Mouse (Mus musculus) stomach, embryonic 15.5 days (tissue): ENCODE measurements at regions not wholly inside any gene's neighbourhood (a gene's known extent, or its start where the extent isn't known, plus 50 kb on each side); places are given as distances from the start of the nearest gene placed in this dataset.
"Not testable (repeated sequence)": the region's sequence is repeated elsewhere in the genome, so short reads cannot be mapped to it uniquely, and the experiment has no call there.

Source experiments
- ATAC-seq: fragments of 200-750 bp; cut with Nextera tagmentation; 2 replicates; pipeline ENCODE4 v1.8.0; 2017; ENCODE audit warnings: low read depth, moderate number of reproducible peaks, moderate TSS enrichment; ENCODE audit not compliant: insufficient read depth, low FRiP score
- H3K27ac ChIP-seq: fragments of 300-500 bp; sonication (generic); 2 replicates; pipeline ENCODE4 v1.5.1; 2015; ENCODE audit warnings: mild to moderate bottlenecking, inconsistent platforms
- H3K27me3 ChIP-seq: fragments of 300-500 bp; sonication (generic); replicated peaks from 2 replicates; pipeline ENCODE4 v1.6.1; 2015; ENCODE audit warnings: inconsistent platforms
- H3K36me3 ChIP-seq: fragments of 300-500 bp; sonication (generic); 2 replicates; pipeline ENCODE4 v1.6.1; 2015; ENCODE audit warnings: inconsistent platforms
- H3K4me1 ChIP-seq: fragments of 300-500 bp; sonication (generic); 2 replicates; pipeline ENCODE4 v1.6.1; 2015; ENCODE audit warnings: inconsistent platforms
- H3K4me2 ChIP-seq: fragments of 300-500 bp; sonication (generic); 2 replicates; pipeline ENCODE4 v1.6.1; 2015; ENCODE audit warnings: mild to moderate bottlenecking, inconsistent platforms
- H3K4me3 ChIP-seq: fragments of 300-500 bp; sonication (generic); replicated peaks from 2 replicates; pipeline ENCODE4 v1.5.1; 2015; ENCODE audit warnings: inconsistent platforms
- H3K9ac ChIP-seq: fragments of 300-500 bp; sonication (generic); 2 replicates; pipeline ENCODE4 v1.6.1; 2015; ENCODE audit warnings: inconsistent platforms
- H3K9me3 ChIP-seq: fragments of 300-500 bp; sonication (generic); 2 replicates; pipeline ENCODE4 v1.6.1; 2016; ENCODE audit warnings: inconsistent platforms
- WGBS: fragments of 180-500 bp; shearing (Covaris S2); methylation state at CpG from one replicate; pipeline ENCODE4 v1.1.7; 2015; 5-methylcytosine and 5-hydroxymethylcytosine counted together

GRCm38 (mm10) chr5:96898120-96898672 lies 99.3 kb upstream of the Bmp2k start:
- 48% methylated on average over 8 of the region's 8 CpGs for WGBS
- Histone ChIP-seq H3K4me3 (no peak overlapping the region), H3K9ac (no peak overlapping the region), H3K27ac (no peak overlapping the region), H3K4me1 (no peaks in the 10 kb centered on the region), H3K4me2 (no peak overlapping the region), H3K9me3 (no peaks in the 10 kb centered on the region), H3K36me3 (no peaks in the 10 kb centered on the region), H3K27me3 (no peaks in the 10 kb centered on the region)
- ATAC-seq = peak; percentile 73; the same call in 1 of the 2 replicates

DNA sequence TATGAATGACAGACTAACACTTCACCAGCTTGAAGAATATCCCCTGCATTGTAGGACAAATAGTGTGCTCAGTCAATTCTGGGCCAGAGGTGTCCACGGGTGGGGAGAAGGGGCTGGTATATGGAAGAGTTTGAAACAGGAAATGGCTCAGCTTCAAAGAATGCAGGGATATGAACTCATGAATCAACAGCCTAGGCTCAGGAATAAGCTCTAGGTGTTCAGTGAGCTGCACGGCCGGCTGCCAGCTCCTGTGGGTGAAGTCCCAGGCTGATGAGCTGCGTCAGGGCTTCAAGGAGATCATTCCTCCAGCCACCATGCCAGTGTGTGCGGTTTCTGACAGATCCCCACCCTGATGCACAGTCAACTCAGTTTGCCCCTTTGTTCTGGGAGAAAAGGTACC lies 98.8 kb upstream of the Bmp2k start:
- Histone ChIP-seq H3K4me3 (no peak overlapping the region), H3K4me2 (no peak overlapping the region), H3K27ac (no peak overlapping the region), H3K9me3 (no peaks in the 10 kb centered on the region), H3K36me3 (no peaks in the 10 kb centered on the region), H3K9ac (no peak overlapping the region), H3K27me3 (no peaks in the 10 kb centered on the region), H3K4me1 (no peaks in the 10 kb centered on the region)
- WGBS = 67% methylated on average over 5 of the region's 5 CpGs
- ATAC-seq = no peak

DNA sequence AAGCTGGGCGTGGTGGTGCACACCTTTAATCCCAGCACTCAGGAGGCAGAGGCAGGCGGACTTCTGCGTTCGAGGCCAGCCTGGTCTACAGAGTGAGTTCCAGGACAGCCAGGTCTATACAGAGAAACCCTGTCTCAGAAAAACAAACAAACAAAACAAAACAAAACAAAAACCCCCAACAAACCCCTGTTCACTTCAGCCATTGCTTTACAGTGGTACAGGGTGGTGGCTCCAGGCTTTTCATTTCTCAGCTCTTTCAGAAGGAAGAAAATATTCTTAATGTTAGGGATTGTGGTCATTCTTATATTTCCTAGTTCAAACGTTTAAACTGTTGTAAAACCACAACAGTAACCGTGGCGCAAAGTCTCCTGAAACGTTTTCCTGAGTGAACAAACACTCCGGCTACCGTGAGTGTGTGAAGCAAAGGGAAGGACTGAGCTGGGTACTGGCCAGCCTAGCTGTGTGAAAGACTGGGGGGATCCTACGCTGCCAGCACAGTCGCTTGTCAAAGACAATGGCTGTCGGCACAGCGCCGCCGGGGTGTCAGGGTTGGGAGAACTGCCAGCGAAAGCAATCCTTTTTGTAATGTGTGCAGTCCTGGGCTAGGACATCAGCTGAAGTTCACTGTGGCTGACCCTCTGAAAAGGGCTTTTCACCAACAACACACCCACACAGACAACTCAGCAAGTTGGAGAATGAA lies 91.8 kb upstream of the Bmp2k start:
- Histone ChIP-seq H3K27me3 (no peaks in the 10 kb centered on the region), H3K4me1 (no peaks in the 10 kb centered on the region), H3K9ac (no peak overlapping the region), H3K4me2 (peak overlapping the region; percentile 34), H3K36me3 (no peaks in the 10 kb centered on the region), H3K27ac (no peak overlapping the region), H3K4me3 (no peak overlapping the region), H3K9me3 (no peaks in the 10 kb centered on the region)
- no peak for ATAC-seq
- 41% methylated on average over 17 of the region's 17 CpGs for WGBS

GRCm38 (mm10) chr5:96908371-96908770 lies 89.1 kb upstream of the Bmp2k start:
- ATAC-seq, H3K4me1 ChIP-seq, H3K9ac ChIP-seq, H3K36me3 ChIP-seq, H3K27ac ChIP-seq, H3K27me3 ChIP-seq, H3K9me3 ChIP-seq, H3K4me3 ChIP-seq, H3K4me2 ChIP-seq: not testable (repeated sequence)
- 87% methylated on average over 2 of the region's 2 CpGs for WGBS

DNA sequence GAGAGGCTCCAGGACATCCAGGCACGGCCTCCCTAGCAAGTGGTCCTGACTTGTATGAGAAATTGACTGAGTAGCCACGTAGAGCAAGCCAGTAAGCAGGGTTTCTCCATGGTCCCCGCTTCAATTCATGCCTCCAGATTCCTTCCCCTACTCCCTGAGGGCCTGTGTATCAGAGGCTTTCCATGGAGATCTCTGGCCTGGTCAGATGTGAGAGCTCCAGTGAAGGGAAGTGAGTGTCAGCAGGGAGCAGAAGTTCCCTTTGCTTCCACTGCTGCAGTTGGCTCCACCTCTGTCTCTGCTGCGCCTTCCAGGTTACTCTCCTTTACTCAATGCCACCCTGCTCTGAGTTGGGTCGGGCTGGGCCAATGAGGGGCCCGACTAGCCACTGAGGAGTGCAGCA lies 88.3 kb upstream of the Bmp2k start:
- no peaks in the 10 kb centered on the region for H3K4me1 ChIP-seq
- no peak overlapping the region for H3K4me2 ChIP-seq
- no peaks in the 10 kb centered on the region for H3K36me3 ChIP-seq
- no peaks in the 10 kb centered on the region for H3K9me3 ChIP-seq
- no peak overlapping the region for H3K27ac ChIP-seq
- H3K4me3 ChIP-seq = no peak overlapping the region
- no peak overlapping the region for H3K9ac ChIP-seq
- ATAC-seq = no peak
- WGBS = 74% methylated on average over 6 of the region's 6 CpGs
- no peaks in the 10 kb centered on the region for H3K27me3 ChIP-seq

DNA sequence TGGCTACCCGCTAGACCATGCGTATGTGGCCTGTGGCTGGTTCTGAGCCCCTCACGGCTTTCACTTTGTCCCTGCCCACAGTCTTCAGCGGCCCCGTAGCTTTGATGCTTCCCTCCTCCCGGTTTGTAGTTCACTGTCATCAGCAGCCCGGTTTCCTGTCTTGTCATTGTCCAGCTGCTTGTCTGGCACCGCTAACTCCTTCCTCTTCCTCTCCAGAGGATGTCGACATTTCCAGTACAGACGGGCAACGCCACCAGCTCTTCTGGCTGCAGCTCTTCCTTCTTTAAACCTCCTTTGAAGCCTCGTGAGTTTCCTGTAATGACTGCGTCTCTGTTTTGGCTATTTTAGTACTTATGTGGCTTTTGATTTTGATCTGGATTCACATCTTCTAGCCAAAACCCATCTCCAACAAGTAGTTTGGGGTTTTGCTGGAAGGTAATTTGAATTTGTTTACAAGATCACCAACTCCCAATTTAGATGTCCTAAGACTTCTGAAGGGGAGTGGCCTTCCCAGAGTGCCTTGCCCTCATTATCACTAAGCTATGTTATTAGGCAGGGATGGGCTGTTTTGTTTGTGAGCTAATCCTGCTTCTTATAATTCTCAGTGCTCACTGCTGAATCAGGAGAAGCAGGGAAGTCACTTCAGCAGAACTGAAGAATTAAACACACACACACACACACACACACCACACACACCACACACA lies 85.8 kb upstream of the Bmp2k start:
- Histone ChIP-seq H3K4me2 (peak overlapping the region; percentile 41), H3K4me3 (no peak overlapping the region), H3K27ac (peak overlapping the region; percentile 33), H3K9ac (no peak overlapping the region), H3K9me3 (no peaks in the 10 kb centered on the region), H3K36me3 (no peaks in the 10 kb centered on the region), H3K4me1 (no peaks in the 10 kb centered on the region), H3K27me3 (no peaks in the 10 kb centered on the region)
- 37% methylated on average over 13 of the region's 13 CpGs for WGBS
- ATAC-seq = peak; percentile 80; the same call in 1 of the 2 replicates

DNA sequence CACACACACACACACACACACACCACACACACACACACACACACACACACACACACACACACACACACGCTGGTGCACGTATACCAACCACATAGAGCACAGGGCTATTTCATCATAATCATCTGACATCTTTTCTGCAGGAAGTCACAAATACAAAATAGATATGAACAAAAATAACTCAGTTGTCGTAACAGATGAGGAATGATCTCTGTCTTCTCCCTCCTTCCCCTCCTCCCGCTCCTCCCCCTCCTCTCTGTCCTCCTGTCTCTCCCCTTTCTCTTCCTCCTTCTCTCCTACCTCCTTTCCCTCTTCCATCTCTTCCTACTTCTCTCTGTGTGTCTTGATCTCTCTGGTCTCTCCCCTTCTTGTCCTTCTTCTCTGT lies 85.2 kb upstream of the Bmp2k start:
- H3K9me3 ChIP-seq = no peaks in the 10 kb centered on the region
- no peaks in the 10 kb centered on the region for H3K27me3 ChIP-seq
- H3K36me3 ChIP-seq = no peaks in the 10 kb centered on the region
- no peak overlapping the region for H3K4me3 ChIP-seq
- peak overlapping the region; percentile 33 for H3K27ac ChIP-seq
- WGBS = 65% methylated on average over 4 of the region's 4 CpGs
- ATAC-seq = no peak
- H3K4me1 ChIP-seq = no peaks in the 10 kb centered on the region
- no peak overlapping the region for H3K9ac ChIP-seq
- H3K4me2 ChIP-seq = no peak overlapping the region

- H3K4me2 ChIP-seq = no peak overlapping the region
- peak overlapping the region; percentile 33 for H3K27ac ChIP-seq
- H3K36me3 ChIP-seq = no peaks in the 10 kb centered on the region
- no peaks in the 10 kb centered on the region for H3K4me1 ChIP-seq
- no peaks in the 10 kb centered on the region for H3K9me3 ChIP-seq
- 56% methylated on average over 4 of the region's 4 CpGs for WGBS
- H3K9ac ChIP-seq = no peak overlapping the region
- no peaks in the 10 kb centered on the region for H3K27me3 ChIP-seq
- no peak overlapping the region for H3K4me3 ChIP-seq
- ATAC-seq = no peak
Observed at GRCm38 (mm10) chr5:96912781-96913180, 84.7 kb upstream of the Bmp2k start.

DNA sequence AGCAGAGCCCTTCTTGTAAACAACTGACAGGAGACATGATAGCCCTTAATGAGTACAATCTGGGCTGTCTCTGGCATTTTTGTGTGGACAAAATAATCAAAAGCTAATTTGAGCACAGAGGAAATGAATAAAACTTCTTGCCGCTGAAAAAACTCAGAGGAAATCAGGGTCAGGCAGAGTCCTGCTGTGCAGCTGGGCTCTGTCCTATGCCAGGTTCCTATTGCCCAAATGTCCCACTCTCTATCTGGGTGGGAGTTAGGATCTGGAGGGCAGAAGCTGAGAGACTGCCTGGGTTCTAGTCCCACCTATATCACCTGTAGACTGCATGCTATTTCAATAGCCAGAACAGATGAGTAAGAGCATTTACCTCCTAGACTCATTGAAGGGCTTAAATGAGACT lies 83.8 kb upstream of the Bmp2k start:
- Histone ChIP-seq H3K4me1 (no peaks in the 10 kb centered on the region), H3K27me3 (no peaks in the 10 kb centered on the region), H3K36me3 (no peaks in the 10 kb centered on the region), H3K9ac (no peak overlapping the region), H3K4me3 (no peak overlapping the region), H3K27ac (0 out of 2 replicates have a peak overlapping the region, but pooled peaks have one; percentile 33), H3K4me2 (no peak overlapping the region), H3K9me3 (no peaks in the 10 kb centered on the region)
- ATAC-seq = no peak
- WGBS = 35% methylated on average over 1 of the region's 1 CpGs

DNA sequence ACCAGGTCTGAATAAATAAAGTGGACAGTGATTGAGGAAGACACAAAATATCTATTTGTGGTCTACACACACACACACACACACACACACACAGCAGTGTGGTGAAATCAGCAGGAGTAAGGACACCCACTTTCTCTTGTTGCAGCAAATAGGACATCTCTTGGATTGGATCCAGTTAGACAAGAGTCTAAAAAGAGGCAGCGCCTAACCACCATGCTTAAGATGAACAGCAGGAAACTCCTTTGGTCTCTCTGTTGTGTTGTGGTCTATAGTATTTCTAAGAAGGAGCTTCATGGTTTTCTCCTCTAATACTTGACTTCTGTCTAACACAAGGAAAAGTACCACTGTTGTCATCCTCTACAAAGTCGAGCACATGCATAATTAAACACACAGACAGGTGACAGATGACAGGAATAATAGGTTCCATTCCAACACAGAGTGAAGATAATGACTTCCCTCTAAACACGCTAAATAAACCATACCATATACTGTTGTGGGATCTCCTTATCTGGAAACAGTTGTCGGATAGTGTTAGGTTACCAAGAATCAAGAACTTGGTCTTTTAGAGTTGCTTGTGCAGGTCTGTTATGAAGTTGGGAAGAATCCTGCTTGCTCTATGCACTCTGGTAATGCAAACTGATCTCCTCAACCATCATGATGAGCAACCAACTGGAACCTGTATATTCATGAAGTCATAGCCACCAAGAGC lies 82.6 kb upstream of the Bmp2k start:
- no peak overlapping the region for H3K27ac ChIP-seq
- no peaks in the 10 kb centered on the region for H3K9me3 ChIP-seq
- no peaks in the 10 kb centered on the region for H3K36me3 ChIP-seq
- no peak for ATAC-seq
- H3K4me3 ChIP-seq = no peak overlapping the region
- H3K4me2 ChIP-seq = no peak overlapping the region
- WGBS = 81% methylated on average over 4 of the region's 4 CpGs
- H3K27me3 ChIP-seq = no peaks in the 10 kb centered on the region
- H3K9ac ChIP-seq = no peak overlapping the region
- H3K4me1 ChIP-seq = no peaks in the 10 kb centered on the region

DNA sequence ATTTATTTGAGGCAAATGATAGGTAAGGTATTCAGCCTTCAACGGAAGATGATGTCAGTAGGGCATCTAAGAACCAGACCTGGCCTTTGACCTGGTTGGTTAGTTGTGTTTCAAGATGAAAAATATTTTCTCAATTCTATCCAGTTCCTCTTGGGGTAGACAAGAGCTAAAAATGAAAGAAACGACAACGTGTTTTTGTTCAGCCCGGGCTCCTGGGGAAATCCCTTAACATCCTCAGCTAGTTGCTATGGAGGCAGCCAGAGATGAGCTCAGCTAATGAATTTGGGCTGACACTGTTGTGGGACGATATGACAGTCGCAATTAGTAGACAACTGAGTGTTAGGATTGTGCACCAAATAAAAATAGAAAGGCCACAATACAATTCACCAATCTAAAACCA lies 80.6 kb upstream of the Bmp2k start:
- Histone ChIP-seq H3K36me3 (no peaks in the 10 kb centered on the region), H3K27ac (peak overlapping the region; percentile 57; the same call in 1 of the 2 replicates), H3K4me3 (no peak overlapping the region), H3K4me1 (no peaks in the 10 kb centered on the region; the same call in 1 of the 2 replicates), H3K9ac (no peak overlapping the region), H3K9me3 (no peaks in the 10 kb centered on the region), H3K27me3 (no peaks in the 10 kb centered on the region), H3K4me2 (no peak overlapping the region)
- ATAC-seq = no peak
- WGBS = 77% methylated on average over 6 of the region's 6 CpGs
